Mouse (Mus musculus): ENCODE data around the gene Stab1.

DNA sequence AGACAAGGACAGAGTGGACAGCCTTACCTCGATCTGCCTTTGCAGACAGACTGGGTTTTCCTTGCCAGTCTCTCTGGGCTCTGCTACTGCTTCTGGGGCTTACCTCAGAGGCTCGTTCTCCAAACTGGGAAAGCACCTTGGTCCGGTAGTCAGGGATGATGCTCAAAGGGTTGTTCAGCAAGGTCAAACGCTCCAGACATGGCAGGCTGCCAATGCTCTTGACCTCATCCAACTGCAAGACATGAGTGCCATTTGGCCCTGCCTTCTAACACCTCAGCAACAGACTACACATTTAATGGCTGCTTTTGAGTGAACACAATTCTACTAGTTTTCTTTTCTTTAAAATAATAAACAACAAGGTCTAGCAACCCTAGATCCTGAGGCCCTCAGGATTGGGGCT lies 18.2 kb upstream of the Stab1 start:
- TF ChIP-seq POLR2A (IDR thresholded peaks at IDR 0.05; ENCODE audit: extremely low read depth, insufficient read depth, low read length) (no peak), CTCF (IDR thresholded peaks at IDR 0.05; ENCODE audit: extremely low read depth, insufficient read depth, low read length) (no peak)

Data from cortical plate, adult 2 months (tissue).